Mouse (Mus musculus) limb, embryonic 10.5 days (tissue): ENCODE results near the gene Pgd. TPM values are rescaled to one million over a fixed set of nuclear protein-coding genes. Genes with fewer than 3 reads are reported as not detected.
A peak's percentile ranks its signal among the peaks of the same experiment; 100 is the strongest.

Experiments
- DNase-seq: peaks from one replicate; pipeline ENCODE4 v3.0.0-alpha.2; 2017; ENCODE audit warnings: low spot score
- H3K27ac ChIP-seq: fragments of 300-500 bp; sonication (generic); 2 replicates; pipeline ENCODE4 v1.5.1; 2016; ENCODE audit warnings: mild to moderate bottlenecking
- H3K27me3 ChIP-seq: fragments of 300-500 bp; sonication (generic); 2 replicates; pipeline ENCODE4 v1.6.1; 2016; ENCODE audit warnings: low read depth, mild to moderate bottlenecking; ENCODE audit not compliant: poor library complexity, severe bottlenecking
- H3K36me3 ChIP-seq: fragments of 300-500 bp; sonication (generic); 2 replicates; pipeline ENCODE4 v1.6.1; 2016; ENCODE audit warnings: mild to moderate bottlenecking, moderate library complexity
- H3K4me1 ChIP-seq: fragments of 300-500 bp; sonication (generic); 2 replicates; pipeline ENCODE4 v1.6.1; 2016
- H3K4me3 ChIP-seq: fragments of 300-500 bp; sonication (generic); 2 replicates; pipeline ENCODE4 v1.5.1; 2016; ENCODE audit warnings: mild to moderate bottlenecking, moderate library complexity
- H3K9me3 ChIP-seq: fragments of 300-500 bp; sonication (generic); replicated peaks from 2 replicates; pipeline ENCODE4 v1.6.1; 2016; ENCODE audit warnings: mild to moderate bottlenecking
- whole genome bisulfite sequencing: fragments of 180-500 bp; shearing (Covaris S2); methylation state at CpG from one replicate; pipeline ENCODE4 v1.1.7; 2016; 5-methylcytosine and 5-hydroxymethylcytosine counted together
- polyA plus RNA-seq: library from polyadenylated mRNA; unstranded; fragments of >200 nt; fragmentation: Nextera tagmentation; extraction: Ambion mirVana; gene quantifications from 2 replicates; pipeline ENCODE4 v1.2.1, GENCODE M21; 2016

Gene Pgd
- polyA plus RNA-seq, 1 experiment from 2014 or later = 159 TPM

GRCm38 (mm10) chr4:149161166-149161565 is 5.4 kb downstream of the Pgd start:
- H3K27me3 ChIP-seq = no peaks in the 10 kb centered on the region
- DNase-seq = no peak
- H3K36me3 ChIP-seq = peaks cover 91% of the 10 kb centered on the region
- no peaks in the 10 kb centered on the region for H3K9me3 ChIP-seq
- H3K4me3 ChIP-seq = no peak overlapping the region
- no peak overlapping the region for H3K27ac ChIP-seq
- WGBS = 97% methylated on average over 6 of the region's 6 CpGs
- H3K4me1 ChIP-seq = peaks cover 16% of the 10 kb centered on the region

DNA sequence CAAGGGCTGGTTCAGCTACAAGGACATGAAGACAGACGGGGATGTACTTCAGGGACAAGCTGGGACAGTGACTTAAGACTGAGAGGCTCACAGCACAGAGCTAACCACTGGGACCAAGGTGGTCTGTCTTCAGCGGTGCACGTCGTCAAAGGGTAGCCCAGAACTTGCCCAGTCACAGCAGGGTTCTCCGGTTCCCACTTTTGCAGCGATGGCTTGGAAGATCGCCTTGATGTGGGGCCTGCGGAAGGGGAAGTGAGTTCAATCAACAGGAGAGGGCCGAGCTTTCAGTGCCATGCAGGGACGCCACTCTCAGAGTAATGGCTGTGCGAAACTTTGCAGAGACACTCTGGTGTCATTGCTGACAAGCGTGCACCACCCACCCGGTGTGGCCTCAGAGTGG is 6.7 kb downstream of the Pgd start:
- no peak overlapping the region for H3K4me3 ChIP-seq
- WGBS = 91% methylated on average over 13 of the region's 13 CpGs
- no peak for DNase-seq
- no peaks in the 10 kb centered on the region for H3K9me3 ChIP-seq
- H3K36me3 ChIP-seq = peaks cover 99% of the 10 kb centered on the region
- peaks cover 6% of the 10 kb centered on the region for H3K4me1 ChIP-seq
- H3K27me3 ChIP-seq = no peaks in the 10 kb centered on the region
- H3K27ac ChIP-seq = no peak overlapping the region

- Histone ChIP-seq H3K9me3 (no peaks in the 10 kb centered on the region), H3K4me3 (no peak overlapping the region), H3K27ac (no peak overlapping the region), H3K4me1 (peaks cover 5% of the 10 kb centered on the region; the same call in 1 of the 2 replicates), H3K36me3 (peaks cover 100% of the 10 kb centered on the region), H3K27me3 (no peaks in the 10 kb centered on the region)
- DNase-seq = no peak
- 92% methylated on average over 2 of the region's 2 CpGs for WGBS
Observed at GRCm38 (mm10) chr4:149159203-149159602, 7.4 kb downstream of the Pgd start.

- Histone ChIP-seq H3K27ac (no peak overlapping the region), H3K36me3 (peaks cover 100% of the 10 kb centered on the region), H3K27me3 (no peaks in the 10 kb centered on the region), H3K4me3 (no peak overlapping the region), H3K4me1 (no peaks in the 10 kb centered on the region), H3K9me3 (no peaks in the 10 kb centered on the region)
- DNase-seq = no peak
- WGBS = 92% methylated on average over 8 of the region's 8 CpGs
Observed at GRCm38 (mm10) chr4:149157415-149157973, 9.1 kb downstream of the Pgd start.

DNA sequence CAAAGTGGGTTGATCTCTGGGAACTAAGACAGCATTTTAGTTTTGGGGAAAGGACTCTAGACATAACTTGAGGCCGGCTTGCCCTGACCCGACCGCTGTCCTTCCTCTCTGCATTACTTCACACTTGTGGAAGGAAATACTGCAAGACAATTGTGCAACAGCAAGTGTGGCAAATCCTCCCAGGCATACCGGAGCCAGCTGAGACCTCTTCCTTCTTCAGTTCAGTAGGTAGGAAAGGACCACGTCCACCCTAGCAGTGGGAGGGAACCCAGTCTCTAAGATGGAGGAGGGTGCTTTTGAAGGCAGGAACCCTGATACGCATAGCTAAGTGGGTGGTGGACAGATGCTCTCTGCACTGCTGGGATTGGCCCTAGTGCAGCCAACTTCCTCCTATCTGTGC is 10.9 kb downstream of the Pgd start:
- Histone ChIP-seq H3K4me3 (no peak overlapping the region), H3K27me3 (no peaks in the 10 kb centered on the region), H3K9me3 (no peaks in the 10 kb centered on the region), H3K27ac (no peak overlapping the region), H3K4me1 (no peaks in the 10 kb centered on the region), H3K36me3 (peaks cover 100% of the 10 kb centered on the region)
- no peak for DNase-seq
- 92% methylated on average over 6 of the region's 6 CpGs for WGBS

GRCm38 (mm10) chr4:149154859-149155258 is 11.7 kb downstream of the Pgd start:
- H3K27me3 ChIP-seq = no peaks in the 10 kb centered on the region
- no peaks in the 10 kb centered on the region for H3K4me1 ChIP-seq
- H3K27ac ChIP-seq = no peak overlapping the region
- WGBS = 97% methylated on average over 7 of the region's 7 CpGs
- DNase-seq = no peak
- peaks cover 100% of the 10 kb centered on the region for H3K36me3 ChIP-seq
- H3K9me3 ChIP-seq = no peaks in the 10 kb centered on the region
- H3K4me3 ChIP-seq = no peak overlapping the region

- Histone ChIP-seq H3K36me3 (peaks cover 68% of the 10 kb centered on the region), H3K27me3 (no peaks in the 10 kb centered on the region), H3K4me1 (peaks cover 13% of the 10 kb centered on the region), H3K4me3 (no peak overlapping the region), H3K9me3 (no peaks in the 10 kb centered on the region), H3K27ac (no peak overlapping the region)
- no peak for DNase-seq
- WGBS = 96% methylated on average over 11 of the region's 11 CpGs
Observed at GRCm38 (mm10) chr4:149150721-149151120, 15.8 kb downstream of the Pgd start.

GRCm38 (mm10) chr4:149150256-149150655 is 16.3 kb downstream of the Pgd start:
- peaks cover 13% of the 10 kb centered on the region for H3K4me1 ChIP-seq
- H3K36me3 ChIP-seq = peaks cover 63% of the 10 kb centered on the region
- H3K4me3 ChIP-seq = no peak overlapping the region
- no peak for DNase-seq
- no peaks in the 10 kb centered on the region for H3K27me3 ChIP-seq
- no peaks in the 10 kb centered on the region for H3K9me3 ChIP-seq
- H3K27ac ChIP-seq = no peak overlapping the region
- 86% methylated on average over 11 of the region's 11 CpGs for WGBS

DNA sequence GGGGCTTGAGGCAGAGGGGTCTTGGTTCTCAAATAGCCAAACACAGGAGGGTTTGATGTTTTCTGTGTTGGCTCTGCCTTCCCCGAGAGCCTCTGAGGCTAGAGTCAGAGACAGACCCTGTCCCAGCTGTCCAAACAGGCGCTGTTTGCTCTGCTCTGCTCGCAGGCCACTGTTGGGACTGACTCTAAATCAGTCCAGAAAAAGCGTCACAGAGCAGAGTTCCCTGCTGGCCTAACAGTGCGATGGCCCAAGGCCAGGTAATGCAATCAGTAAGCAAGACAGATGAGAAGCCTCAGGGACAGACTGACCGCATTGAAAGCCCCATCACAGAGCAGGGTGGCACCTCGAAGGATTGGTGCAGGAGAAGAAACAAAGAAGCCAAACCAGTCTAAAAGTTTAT is 17.0 kb downstream of the Pgd start:
- Histone ChIP-seq H3K36me3 (peaks cover 57% of the 10 kb centered on the region), H3K9me3 (no peaks in the 10 kb centered on the region), H3K27me3 (no peaks in the 10 kb centered on the region), H3K27ac (no peak overlapping the region), H3K4me1 (peaks cover 13% of the 10 kb centered on the region), H3K4me3 (no peak overlapping the region)
- 85% methylated on average over 7 of the region's 7 CpGs for WGBS
- no peak for DNase-seq

DNA sequence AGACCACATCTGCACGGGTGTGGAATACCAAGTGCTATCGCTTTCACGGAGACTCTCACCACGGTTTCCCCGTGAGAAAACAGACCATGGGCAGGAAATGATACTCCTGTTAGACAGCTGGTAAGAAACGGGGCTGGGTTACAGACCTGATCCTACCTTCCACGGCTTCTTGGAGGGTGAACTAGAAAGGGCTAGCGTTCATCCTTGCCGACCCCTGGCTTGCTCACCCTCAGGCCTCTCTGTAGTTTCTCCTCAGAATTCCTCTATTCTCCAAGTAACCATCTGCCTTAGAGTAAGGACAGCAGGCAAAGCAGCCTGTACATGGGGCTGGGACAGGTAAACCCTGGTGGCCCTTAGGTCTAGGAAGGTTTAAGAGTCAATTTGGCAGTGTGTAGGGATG is 17.4 kb downstream of the Pgd start:
- H3K27ac ChIP-seq = no peak overlapping the region
- no peak overlapping the region for H3K4me3 ChIP-seq
- H3K9me3 ChIP-seq = no peaks in the 10 kb centered on the region
- WGBS = 89% methylated on average over 9 of the region's 9 CpGs
- peaks cover 13% of the 10 kb centered on the region for H3K4me1 ChIP-seq
- H3K27me3 ChIP-seq = no peaks in the 10 kb centered on the region
- H3K36me3 ChIP-seq = peaks cover 53% of the 10 kb centered on the region
- no peak for DNase-seq

DNA sequence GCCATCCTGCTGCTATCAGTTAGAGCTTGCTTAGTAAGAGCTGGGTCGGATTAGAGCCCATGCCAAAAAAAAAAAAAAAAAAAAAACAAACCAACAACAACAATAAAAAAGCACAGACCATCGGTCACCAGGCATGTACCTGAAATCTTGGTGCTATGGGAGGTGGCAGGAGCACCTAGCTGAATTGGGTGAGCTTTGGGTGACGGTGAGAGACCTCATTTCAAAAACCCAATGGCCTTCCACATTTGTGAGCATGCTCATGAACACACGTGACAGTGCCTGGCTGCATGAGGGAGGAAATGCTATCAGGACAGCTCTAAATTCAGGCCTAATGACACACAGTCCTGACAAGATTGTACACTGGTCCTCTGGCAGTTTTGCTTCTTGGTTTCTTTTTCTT is 18.5 kb downstream of the Pgd start:
- no peaks in the 10 kb centered on the region for H3K9me3 ChIP-seq
- H3K4me3 ChIP-seq = no peak overlapping the region
- H3K4me1 ChIP-seq = peaks cover 13% of the 10 kb centered on the region
- no peak for DNase-seq
- no peak overlapping the region for H3K27ac ChIP-seq
- H3K36me3 ChIP-seq = peaks cover 42% of the 10 kb centered on the region
- H3K27me3 ChIP-seq = no peaks in the 10 kb centered on the region
- 79% methylated on average over 4 of the region's 4 CpGs for WGBS

- peaks cover 36% of the 10 kb centered on the region for H3K36me3 ChIP-seq
- no peaks in the 10 kb centered on the region for H3K9me3 ChIP-seq
- DNase-seq = no peak
- H3K4me3 ChIP-seq = no peak overlapping the region
- H3K27me3 ChIP-seq = no peaks in the 10 kb centered on the region
- WGBS = 87% methylated on average over 7 of the region's 7 CpGs
- no peak overlapping the region for H3K27ac ChIP-seq
- peaks cover 13% of the 10 kb centered on the region for H3K4me1 ChIP-seq
Observed at GRCm38 (mm10) chr4:149147528-149147927, 19.0 kb downstream of the Pgd start.

- Histone ChIP-seq H3K27ac (no peak overlapping the region), H3K4me1 (peaks cover 13% of the 10 kb centered on the region), H3K27me3 (no peaks in the 10 kb centered on the region), H3K9me3 (no peaks in the 10 kb centered on the region), H3K4me3 (no peak overlapping the region), H3K36me3 (peaks cover 12% of the 10 kb centered on the region)
- 87% methylated on average over 4 of the region's 4 CpGs for WGBS
- DNase-seq = no peak
Observed at GRCm38 (mm10) chr4:149145151-149145550, 21.4 kb downstream of the Pgd start.

DNA sequence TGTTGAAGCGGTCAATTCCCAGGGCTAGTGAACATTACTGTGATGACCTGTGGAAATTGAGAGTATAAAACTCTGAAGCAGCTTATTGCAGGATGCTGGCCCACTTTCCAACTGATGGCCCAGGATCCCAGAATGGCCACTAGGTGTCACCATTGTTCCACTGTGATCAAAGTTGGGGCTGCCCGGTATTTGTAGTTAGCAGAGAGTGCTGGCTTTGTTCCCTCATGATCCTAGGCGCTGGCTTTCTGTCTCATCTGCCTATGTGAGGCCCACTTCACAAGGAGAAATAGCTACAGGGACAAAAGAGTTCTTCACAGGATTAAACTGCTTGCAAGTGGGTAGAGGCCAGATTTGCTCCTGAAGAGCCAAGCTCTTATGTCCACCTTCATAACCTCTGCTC is 22.1 kb downstream of the Pgd start:
- no peaks in the 10 kb centered on the region for H3K9me3 ChIP-seq
- WGBS = 6% methylated on average over 3 of the region's 3 CpGs
- H3K27me3 ChIP-seq = no peaks in the 10 kb centered on the region
- peak overlapping the region; percentile 65 for H3K27ac ChIP-seq
- H3K4me1 ChIP-seq = peaks cover 13% of the 10 kb centered on the region
- peak; percentile 89 for DNase-seq
- H3K4me3 ChIP-seq = no peak overlapping the region
- H3K36me3 ChIP-seq = peaks cover 5% of the 10 kb centered on the region
